Mouse (Mus musculus): ENCODE measurements around the gene Fam107b. TPM values are rescaled to one million over a fixed set of nuclear protein-coding genes. Genes with fewer than 3 reads are reported as not detected.

Fam107b gene
- polyA plus RNA-seq, 1 experiment from 2014 or later = 26.5 TPM

DNA sequence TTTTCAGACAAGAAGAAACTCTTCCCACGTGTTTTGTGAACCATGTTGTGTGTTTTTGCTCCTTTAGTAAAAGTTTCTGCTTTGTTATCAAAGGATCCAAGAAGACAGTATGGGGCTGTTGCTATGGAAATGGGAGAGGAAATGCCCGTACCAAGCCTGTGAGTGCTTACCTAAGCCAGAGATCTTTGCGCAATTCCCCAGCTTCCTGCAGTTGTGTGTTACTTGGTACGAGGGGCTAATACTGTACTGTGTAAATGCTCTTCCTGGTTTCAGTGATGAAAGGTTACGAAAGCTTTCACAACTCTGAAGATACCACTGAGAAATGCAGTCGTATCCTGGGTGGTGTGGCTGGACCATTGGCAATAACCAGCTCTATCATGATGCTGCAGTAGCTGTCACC lies 93.8 kb downstream of the Fam107b start:
- Histone ChIP-seq H3K4me1 (ENCODE audit: control insufficient read depth in 2 of 2, insufficient read depth in 2 of 2, low read length in 2 of 2) (no peaks in the 10 kb centered on the region), H3K4me2 (ENCODE audit: low read length) (no peak overlapping the region), H3K9me3 (ENCODE audit: control insufficient read depth, low read length) (no peaks in the 10 kb centered on the region), H3K4me3 (ENCODE audit: control insufficient read depth in 1 of 2, insufficient read depth in 1 of 2, low read depth in 1 of 2, low read length in 2 of 2) (no peak overlapping the region), H3K9ac (ENCODE audit: low read length) (no peak overlapping the region), H3K27me3 (ENCODE audit: control insufficient read depth, insufficient read depth, low read length) (no peaks in the 10 kb centered on the region), H3K36me3 (ENCODE audit: control insufficient read depth, insufficient read depth, low read length) (no peaks in the 10 kb centered on the region), H3K27ac (replicated peaks in 1 of 2; ENCODE audit: control insufficient read depth in 1 of 2, insufficient read depth in 1 of 2, low read depth in 2 of 2, low read length in 2 of 2) (no peak overlapping the region)
- no peak for ATAC-seq (ENCODE audit: insufficient number of reproducible peaks, insufficient read depth, low FRiP score, low read depth)
- 42% methylated on average over 6 of the region's 6 CpGs for WGBS

DNA sequence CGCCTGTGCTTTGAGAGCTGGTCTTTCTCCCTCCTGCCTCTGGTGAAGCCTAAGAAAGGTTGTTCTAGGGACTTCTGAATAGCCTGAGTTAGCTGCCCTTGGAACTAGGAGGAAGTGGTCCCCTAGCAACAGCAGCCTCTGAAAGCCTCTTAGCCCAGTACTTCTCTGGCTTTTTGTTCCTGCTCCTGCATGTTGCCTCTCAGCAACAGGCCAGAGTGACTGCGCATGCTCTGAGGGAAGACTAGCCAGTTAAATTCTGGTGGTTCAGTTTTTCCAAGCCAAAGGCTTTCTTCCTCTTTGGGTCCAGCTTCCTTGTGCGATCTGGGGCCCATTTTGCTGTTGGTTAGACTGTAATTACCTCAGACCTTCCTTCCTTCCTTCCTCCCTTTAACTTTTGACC lies 98.4 kb downstream of the Fam107b start:
- no peaks in the 10 kb centered on the region for H3K27me3 ChIP-seq (ENCODE audit: control insufficient read depth, insufficient read depth, low read length)
- no peak overlapping the region for H3K27ac ChIP-seq (replicated peaks in 1 of 2; ENCODE audit: control insufficient read depth in 1 of 2, insufficient read depth in 1 of 2, low read depth in 2 of 2, low read length in 2 of 2)
- no peak overlapping the region for H3K9ac ChIP-seq (ENCODE audit: low read length)
- no peaks in the 10 kb centered on the region for H3K9me3 ChIP-seq (ENCODE audit: control insufficient read depth, low read length)
- 0 out of 4 replicates have a peak, but pooled peaks cover 0 to 2% of the 10 kb centered on the region in 2 experiments for H3K4me1 ChIP-seq (ENCODE audit: control insufficient read depth in 2 of 2, insufficient read depth in 2 of 2, low read length in 2 of 2)
- H3K36me3 ChIP-seq (ENCODE audit: control insufficient read depth, insufficient read depth, low read length) = no peaks in the 10 kb centered on the region
- no peak for ATAC-seq (ENCODE audit: insufficient number of reproducible peaks, insufficient read depth, low FRiP score, low read depth)
- no peak overlapping the region for H3K4me2 ChIP-seq (ENCODE audit: low read length)
- 64% methylated on average over 3 of the region's 3 CpGs for WGBS
- H3K4me3 ChIP-seq (ENCODE audit: control insufficient read depth in 1 of 2, insufficient read depth in 1 of 2, low read depth in 1 of 2, low read length in 2 of 2) = no peak overlapping the region

DNA sequence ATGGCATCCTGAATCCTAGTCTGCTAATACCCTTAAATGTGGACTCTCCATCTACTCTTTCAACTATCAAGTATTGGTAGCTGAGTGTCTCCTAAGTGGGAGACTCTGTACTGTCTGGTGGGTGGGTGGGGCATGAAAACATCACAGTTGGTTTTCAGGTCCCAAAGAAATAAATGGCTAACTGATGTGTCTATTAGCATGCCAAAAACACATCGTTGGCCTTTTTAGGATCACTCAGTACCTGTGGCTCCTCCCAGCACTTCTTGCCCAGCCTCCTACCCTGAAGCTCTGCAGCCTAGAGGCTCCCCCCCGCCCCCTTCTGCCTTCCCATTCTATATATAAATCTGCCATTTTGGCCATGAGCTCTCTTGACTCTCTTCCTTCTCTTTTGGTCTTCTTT lies 99.4 kb downstream of the Fam107b start:
- no peak overlapping the region for H3K9ac ChIP-seq (ENCODE audit: low read length)
- H3K27ac ChIP-seq (replicated peaks in 1 of 2; ENCODE audit: control insufficient read depth in 1 of 2, insufficient read depth in 1 of 2, low read depth in 2 of 2, low read length in 2 of 2) = no peak overlapping the region
- ATAC-seq (ENCODE audit: insufficient number of reproducible peaks, insufficient read depth, low FRiP score, low read depth) = no peak
- H3K27me3 ChIP-seq (ENCODE audit: control insufficient read depth, insufficient read depth, low read length) = no peaks in the 10 kb centered on the region
- H3K36me3 ChIP-seq (ENCODE audit: control insufficient read depth, insufficient read depth, low read length) = no peaks in the 10 kb centered on the region
- H3K9me3 ChIP-seq (ENCODE audit: control insufficient read depth, low read length) = no peaks in the 10 kb centered on the region
- no peak overlapping the region for H3K4me3 ChIP-seq (ENCODE audit: control insufficient read depth in 1 of 2, insufficient read depth in 1 of 2, low read depth in 1 of 2, low read length in 2 of 2)
- 38% methylated on average over 2 of the region's 2 CpGs for WGBS
- 0 out of 4 replicates have a peak, but pooled peaks cover 0 to 2% of the 10 kb centered on the region in 2 experiments for H3K4me1 ChIP-seq (ENCODE audit: control insufficient read depth in 2 of 2, insufficient read depth in 2 of 2, low read length in 2 of 2)
- no peak overlapping the region for H3K4me2 ChIP-seq (ENCODE audit: low read length)

DNA sequence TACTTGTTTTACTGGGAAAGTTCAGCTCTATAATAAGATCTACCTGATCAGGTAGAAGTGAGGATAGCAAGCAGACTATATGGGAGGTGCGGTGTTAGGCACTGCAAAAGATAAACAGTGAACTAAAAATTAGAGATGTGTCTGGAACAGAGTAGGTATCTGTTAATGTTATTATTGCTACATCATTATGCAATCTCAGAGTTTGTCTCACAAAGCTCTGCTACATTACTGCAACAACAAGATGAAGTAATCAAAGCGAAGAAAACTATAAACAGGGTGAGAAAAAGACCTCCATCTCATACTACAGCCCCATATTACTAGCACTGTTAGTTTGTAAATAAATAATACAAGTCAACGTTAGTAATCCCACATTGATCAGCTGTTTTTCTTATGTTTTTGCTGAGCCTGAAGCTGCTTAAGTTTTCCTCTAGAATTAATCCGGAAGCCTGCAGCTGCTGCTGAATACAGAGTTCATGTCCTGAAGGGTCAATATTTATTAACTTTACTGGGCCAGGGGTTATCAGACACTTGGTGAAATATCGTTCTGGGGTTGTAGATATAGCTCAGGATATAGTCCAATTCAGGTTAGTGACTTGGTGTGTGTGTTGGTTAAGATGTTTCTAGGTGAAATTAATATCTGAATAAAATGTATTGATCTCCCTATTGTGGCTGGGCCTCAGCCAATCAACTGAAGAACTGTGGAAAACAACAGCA lies 102.5 kb downstream of the Fam107b start:
- 0 out of 4 replicates have a peak, but pooled peaks cover 0 to 2% of the 10 kb centered on the region in 2 experiments for H3K4me1 ChIP-seq (ENCODE audit: control insufficient read depth in 2 of 2, insufficient read depth in 2 of 2, low read length in 2 of 2)
- H3K4me2 ChIP-seq (ENCODE audit: low read length) = no peak overlapping the region
- no peak overlapping the region for H3K4me3 ChIP-seq (ENCODE audit: control insufficient read depth in 1 of 2, insufficient read depth in 1 of 2, low read depth in 1 of 2, low read length in 2 of 2)
- no peak overlapping the region for H3K27ac ChIP-seq (replicated peaks in 1 of 2; ENCODE audit: control insufficient read depth in 1 of 2, insufficient read depth in 1 of 2, low read depth in 2 of 2, low read length in 2 of 2)
- H3K27me3 ChIP-seq (ENCODE audit: control insufficient read depth, insufficient read depth, low read length) = no peaks in the 10 kb centered on the region
- H3K9ac ChIP-seq (ENCODE audit: low read length) = no peak overlapping the region
- no peaks in the 10 kb centered on the region for H3K36me3 ChIP-seq (ENCODE audit: control insufficient read depth, insufficient read depth, low read length)
- ATAC-seq (ENCODE audit: insufficient number of reproducible peaks, insufficient read depth, low FRiP score, low read depth) = no peak
- H3K9me3 ChIP-seq (ENCODE audit: control insufficient read depth, low read length) = no peaks in the 10 kb centered on the region
- 78% methylated on average over 5 of the region's 5 CpGs for WGBS

DNA sequence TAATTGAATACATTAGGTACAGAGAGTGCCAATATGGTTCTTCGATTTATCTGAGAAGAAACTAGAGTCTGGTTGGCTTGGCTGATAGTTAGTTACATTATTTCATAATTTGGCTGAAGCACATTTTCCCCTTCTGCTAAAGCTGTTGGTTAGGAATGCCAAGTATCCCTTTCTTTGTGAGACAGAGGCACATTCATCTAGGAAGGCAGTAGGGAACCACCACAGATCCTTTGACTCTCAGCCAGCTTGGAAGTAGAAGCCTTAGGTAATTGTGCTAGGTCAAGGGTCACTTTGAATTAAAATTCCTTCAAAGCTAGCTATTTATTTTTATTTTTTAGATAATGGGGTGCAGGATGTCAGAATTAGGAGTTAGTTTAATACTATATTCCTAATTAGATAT lies 105.2 kb downstream of the Fam107b start:
- Histone ChIP-seq H3K9ac (ENCODE audit: low read length) (no peak overlapping the region), H3K4me1 (ENCODE audit: control insufficient read depth in 2 of 2, insufficient read depth in 2 of 2, low read length in 2 of 2) (0 out of 4 replicates have a peak, but pooled peaks cover 0 to under 1% of the 10 kb centered on the region in 2 experiments), H3K36me3 (ENCODE audit: control insufficient read depth, insufficient read depth, low read length) (no peaks in the 10 kb centered on the region), H3K4me2 (ENCODE audit: low read length) (no peak overlapping the region), H3K4me3 (ENCODE audit: control insufficient read depth in 1 of 2, insufficient read depth in 1 of 2, low read depth in 1 of 2, low read length in 2 of 2) (no peak overlapping the region), H3K27ac (replicated peaks in 1 of 2; ENCODE audit: control insufficient read depth in 1 of 2, insufficient read depth in 1 of 2, low read depth in 2 of 2, low read length in 2 of 2) (no peak overlapping the region), H3K27me3 (ENCODE audit: control insufficient read depth, insufficient read depth, low read length) (no peaks in the 10 kb centered on the region), H3K9me3 (ENCODE audit: control insufficient read depth, low read length) (no peaks in the 10 kb centered on the region)
- ATAC-seq (ENCODE audit: insufficient number of reproducible peaks, insufficient read depth, low FRiP score, low read depth) = no peak
- WGBS = 88% methylated on average over 1 of the region's 1 CpGs

DNA sequence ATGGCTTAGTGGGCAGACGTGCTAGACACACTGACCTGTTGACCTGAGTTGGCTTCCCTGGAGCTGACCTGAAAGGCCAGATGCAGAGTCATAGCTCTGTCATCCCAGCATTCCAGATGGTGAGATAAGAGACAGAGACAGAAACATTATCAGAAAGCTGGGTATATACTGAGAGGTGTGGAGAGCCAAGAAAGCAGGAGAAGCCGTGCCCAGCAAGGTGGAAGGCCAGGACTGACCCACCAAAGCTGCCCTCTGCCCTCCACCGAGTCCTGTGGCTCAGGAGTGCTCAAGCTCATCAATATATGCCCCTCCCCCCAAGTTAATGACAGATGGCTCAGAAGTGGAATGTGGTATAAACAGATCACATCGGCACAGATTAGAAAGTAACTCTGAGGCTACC lies 112.4 kb downstream of the Fam107b start:
- 54% methylated on average over 4 of the region's 4 CpGs for WGBS
- Histone ChIP-seq H3K27me3 (ENCODE audit: control insufficient read depth, insufficient read depth, low read length) (no peaks in the 10 kb centered on the region), H3K9me3 (ENCODE audit: control insufficient read depth, low read length) (no peaks in the 10 kb centered on the region), H3K9ac (ENCODE audit: low read length) (no peak overlapping the region), H3K4me1 (ENCODE audit: control insufficient read depth in 2 of 2, insufficient read depth in 2 of 2, low read length in 2 of 2) (no peaks in the 10 kb centered on the region), H3K4me3 (ENCODE audit: control insufficient read depth in 1 of 2, insufficient read depth in 1 of 2, low read depth in 1 of 2, low read length in 2 of 2) (no peak overlapping the region), H3K4me2 (ENCODE audit: low read length) (no peak overlapping the region), H3K36me3 (ENCODE audit: control insufficient read depth, insufficient read depth, low read length) (no peaks in the 10 kb centered on the region), H3K27ac (replicated peaks in 1 of 2; ENCODE audit: control insufficient read depth in 1 of 2, insufficient read depth in 1 of 2, low read depth in 2 of 2, low read length in 2 of 2) (no peak overlapping the region)
- no peak for ATAC-seq (ENCODE audit: insufficient number of reproducible peaks, insufficient read depth, low FRiP score, low read depth)

DNA sequence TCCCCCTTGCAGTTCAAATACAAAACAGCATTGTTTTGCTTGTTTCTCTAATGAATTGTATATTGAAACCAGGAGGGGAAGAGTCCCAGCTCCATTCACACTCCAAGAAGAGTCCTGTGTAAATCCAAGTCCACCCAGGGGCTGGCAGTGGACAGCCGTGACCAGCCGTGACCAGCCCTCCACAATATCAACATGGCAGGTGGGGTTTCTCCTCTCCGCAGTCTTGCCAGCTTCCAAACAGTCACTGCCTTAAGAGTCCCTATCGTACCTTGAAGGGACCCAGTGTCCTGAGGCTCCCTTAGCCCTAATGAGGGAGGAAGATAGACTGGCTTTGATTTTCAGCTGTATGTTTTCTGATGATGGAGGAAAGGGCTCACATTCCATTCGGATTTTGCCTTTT lies 113.1 kb downstream of the Fam107b start:
- no peak for ATAC-seq (ENCODE audit: insufficient number of reproducible peaks, insufficient read depth, low FRiP score, low read depth)
- H3K4me1 ChIP-seq (ENCODE audit: control insufficient read depth in 2 of 2, insufficient read depth in 2 of 2, low read length in 2 of 2) = no peaks in the 10 kb centered on the region
- H3K27ac ChIP-seq (replicated peaks in 1 of 2; ENCODE audit: control insufficient read depth in 1 of 2, insufficient read depth in 1 of 2, low read depth in 2 of 2, low read length in 2 of 2) = no peak overlapping the region
- H3K9ac ChIP-seq (ENCODE audit: low read length) = no peak overlapping the region
- no peak overlapping the region for H3K4me2 ChIP-seq (ENCODE audit: low read length)
- no peaks in the 10 kb centered on the region for H3K27me3 ChIP-seq (ENCODE audit: control insufficient read depth, insufficient read depth, low read length)
- 70% methylated on average over 5 of the region's 5 CpGs for WGBS
- no peaks in the 10 kb centered on the region for H3K9me3 ChIP-seq (ENCODE audit: control insufficient read depth, low read length)
- H3K36me3 ChIP-seq (ENCODE audit: control insufficient read depth, insufficient read depth, low read length) = no peaks in the 10 kb centered on the region
- no peak overlapping the region for H3K4me3 ChIP-seq (ENCODE audit: control insufficient read depth in 1 of 2, insufficient read depth in 1 of 2, low read depth in 1 of 2, low read length in 2 of 2)

DNA sequence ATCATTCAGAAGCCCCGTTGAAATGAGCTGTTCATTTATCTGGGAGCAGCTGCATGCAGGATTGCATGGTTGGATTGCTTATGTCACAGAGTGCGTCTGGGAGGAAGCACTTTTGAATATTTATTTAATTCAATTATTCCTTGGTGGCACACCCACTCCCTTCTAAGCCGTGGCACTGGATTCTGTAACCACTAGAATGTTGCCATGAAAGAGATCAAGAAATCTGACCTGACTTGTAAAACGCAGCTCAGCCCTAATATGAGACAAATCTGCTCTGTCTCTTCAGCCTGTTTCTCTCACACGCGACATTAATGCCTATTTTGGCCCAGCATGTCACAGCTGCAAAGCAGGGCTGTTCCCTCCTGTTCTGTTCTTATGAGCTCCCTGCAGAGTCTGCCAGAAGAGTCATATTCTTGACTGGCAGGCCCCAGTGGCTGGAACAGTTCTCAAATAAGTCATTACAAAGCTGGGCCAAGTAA lies 113.5 kb downstream of the Fam107b start:
- no peak for ATAC-seq (ENCODE audit: insufficient number of reproducible peaks, insufficient read depth, low FRiP score, low read depth)
- Histone ChIP-seq H3K36me3 (ENCODE audit: control insufficient read depth, insufficient read depth, low read length) (no peaks in the 10 kb centered on the region), H3K4me1 (ENCODE audit: control insufficient read depth in 2 of 2, insufficient read depth in 2 of 2, low read length in 2 of 2) (no peaks in the 10 kb centered on the region), H3K27ac (replicated peaks in 1 of 2; ENCODE audit: control insufficient read depth in 1 of 2, insufficient read depth in 1 of 2, low read depth in 2 of 2, low read length in 2 of 2) (no peak overlapping the region), H3K27me3 (ENCODE audit: control insufficient read depth, insufficient read depth, low read length) (no peaks in the 10 kb centered on the region), H3K9ac (ENCODE audit: low read length) (no peak overlapping the region), H3K9me3 (ENCODE audit: control insufficient read depth, low read length) (no peaks in the 10 kb centered on the region), H3K4me2 (ENCODE audit: low read length) (no peak overlapping the region), H3K4me3 (ENCODE audit: control insufficient read depth in 1 of 2, insufficient read depth in 1 of 2, low read depth in 1 of 2, low read length in 2 of 2) (no peak overlapping the region)
- 54% methylated on average over 6 of the region's 6 CpGs for WGBS

Data from heart, embryonic 14.5 days (tissue).